Mouse (Mus musculus): ENCODE results near the gene Faap100.

- TF ChIP-seq POLR2A (IDR thresholded peaks at IDR 0.05; ENCODE audit: low read depth, low read length) = no peak
- TF ChIP-seq CTCF (IDR thresholded peaks at IDR 0.05; ENCODE audit: extremely low read depth, insufficient read length, insufficient replicate concordance, low read depth, low read length) = no peak
Measured at GRCm38 (mm10) chr11:120418592-120418991, 40.0 kb upstream of the Faap100 start.

Measured in small intestine, adult 2 months (tissue).